Mouse (Mus musculus): ENCODE results near the gene Ptgds.

The Ptgds gene

DNA sequence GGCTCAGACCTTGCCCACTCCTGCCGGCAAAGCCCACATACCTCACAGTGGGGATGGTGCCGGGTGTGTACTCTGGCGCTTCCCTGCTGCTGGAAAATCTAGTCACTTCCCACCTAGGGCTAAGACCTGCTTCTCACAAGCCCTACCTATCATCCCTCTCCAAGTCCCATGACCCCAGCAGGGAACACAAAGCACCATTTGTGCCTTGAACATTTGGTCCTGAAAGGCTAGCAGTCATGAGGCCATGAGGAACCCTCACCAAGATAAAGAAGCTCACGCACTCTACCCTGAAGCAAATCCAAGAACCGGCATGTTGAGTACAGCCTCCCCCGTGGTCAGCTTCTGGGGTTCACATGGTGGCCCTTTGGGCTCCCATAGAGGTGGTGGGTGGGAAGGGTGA is at the start of gene Ptgds:
Ptgds (minus strand) TSS at position 78 of the 400 bp plus-strand sequence.
- no peak for DNase-seq (ENCODE audit: low spot score)

GRCm38 (mm10) chr2:25509912-25510311 is 40.1 kb upstream of the Ptgds start:
- DNase-seq (ENCODE audit: low spot score) = no peak

GRCm38 (mm10) chr2:25506964-25507363 is 37.1 kb upstream of the Ptgds start:
- no peak for DNase-seq (ENCODE audit: low spot score)

DNA sequence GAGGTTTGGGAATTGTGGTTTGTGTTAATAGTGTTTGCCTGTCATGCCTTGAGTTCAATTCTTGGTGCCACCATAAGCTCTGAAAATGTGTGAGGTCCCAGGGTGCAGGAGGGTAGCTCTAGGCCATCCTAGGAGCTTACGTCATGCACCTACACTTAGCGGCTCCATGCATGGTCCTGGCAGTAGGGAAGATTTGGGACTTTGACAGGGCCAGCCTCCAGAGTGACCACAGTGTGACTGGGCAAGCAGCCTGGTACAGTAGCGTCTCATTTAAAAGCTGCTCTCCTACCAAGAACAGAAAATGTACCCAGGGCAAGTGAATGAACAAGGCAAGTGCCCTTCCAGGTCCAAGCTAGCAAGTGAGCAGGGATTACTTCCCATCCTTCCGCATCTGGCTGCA is 36.0 kb upstream of the Ptgds start:
- no peak for DNase-seq (ENCODE audit: low spot score)

GRCm38 (mm10) chr2:25505000-25505399 is 35.2 kb upstream of the Ptgds start:
- DNase-seq (ENCODE audit: low spot score) = no peak

DNA sequence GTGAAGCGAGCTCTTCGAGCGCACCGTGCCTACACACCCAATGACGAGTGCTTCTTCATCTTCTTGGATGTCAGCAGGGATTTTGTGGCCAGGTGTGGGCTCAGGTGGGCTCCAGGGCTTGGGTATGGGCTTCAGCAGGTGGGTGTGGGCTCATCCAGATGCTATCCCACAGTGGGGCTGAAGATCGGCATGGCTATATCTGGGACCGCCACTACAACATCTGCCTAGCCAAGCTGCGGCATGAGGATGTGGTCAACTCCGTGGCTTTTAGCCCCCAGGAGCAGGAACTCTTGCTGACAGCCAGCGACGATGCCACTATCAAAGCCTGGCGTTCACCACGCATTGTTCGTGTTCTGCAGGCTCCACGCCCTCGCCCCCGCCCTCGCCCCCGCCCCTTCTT is 34.7 kb upstream of the Ptgds start:
- DNase-seq (ENCODE audit: low spot score) = no peak

- DNase-seq (ENCODE audit: low spot score) = no peak
These were observed 32.9 kb upstream of the Ptgds start for GRCm38 (mm10) chr2:25502726-25503125.

DNA sequence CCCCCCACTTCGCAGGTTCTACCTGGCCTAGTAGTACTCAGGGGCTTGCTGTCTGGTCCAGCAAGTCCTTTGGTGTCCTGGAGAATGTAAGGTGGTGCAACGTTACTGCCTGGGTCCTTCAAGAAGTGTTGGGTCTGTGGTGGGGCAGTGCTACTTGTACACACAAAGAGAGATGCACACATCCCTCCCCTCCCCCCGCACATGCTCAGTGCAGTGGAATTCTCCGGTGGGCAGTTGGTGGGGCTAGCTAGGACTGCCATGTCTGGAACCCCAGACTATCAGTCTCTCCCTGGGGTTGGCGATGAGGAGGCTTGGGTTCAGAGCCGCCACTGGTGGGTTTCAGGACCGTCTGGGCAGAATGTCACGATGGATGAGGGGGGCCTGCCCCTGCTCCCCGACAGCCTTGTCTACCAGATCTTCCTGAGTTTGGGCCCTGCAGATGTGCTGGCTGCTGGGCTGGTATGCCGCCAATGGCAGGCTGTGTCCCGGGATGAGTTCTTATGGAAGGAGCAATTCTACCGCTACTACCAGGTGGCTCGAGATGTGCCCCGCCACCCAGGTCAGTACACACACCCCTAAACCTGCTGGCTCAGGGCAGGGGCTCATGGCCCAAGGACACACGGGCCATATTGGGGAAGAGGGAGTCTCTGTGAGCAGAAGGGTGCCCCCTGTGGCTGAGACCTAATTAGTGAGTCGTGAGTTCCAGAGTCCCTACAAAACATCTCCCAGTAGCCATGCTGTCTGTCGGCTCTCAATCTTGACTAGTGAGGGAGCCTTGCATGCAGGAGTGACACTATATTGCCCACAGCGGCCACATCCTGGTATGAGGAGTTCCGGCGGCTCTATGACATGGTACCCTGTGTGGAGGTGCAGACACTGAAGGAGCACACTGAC is 32.0 kb upstream of the Ptgds start, which contains the start of gene C8g:
C8g (minus strand) TSS at position 127 of the 894 bp plus-strand sequence.
- no peak for DNase-seq (ENCODE audit: low spot score)

- DNase-seq (ENCODE audit: low spot score) = peak; percentile 89
These were observed 30.9 kb upstream of the Ptgds start, which contains the start of gene Fbxw5 for GRCm38 (mm10) chr2:25500576-25501405. Gene Fbxw5, plus strand, starts transcription at chr2:25500750.

- DNase-seq (ENCODE audit: low spot score) = no peak
These were observed 30.3 kb upstream of the Ptgds start for GRCm38 (mm10) chr2:25500071-25500575.

- no peak for DNase-seq (ENCODE audit: low spot score)
These were observed 29.0 kb upstream of the Ptgds start for GRCm38 (mm10) chr2:25498622-25499478.

- DNase-seq (ENCODE audit: low spot score) = no peak
These were observed 28.2 kb upstream of the Ptgds start for GRCm38 (mm10) chr2:25497846-25498575.

- no peak for DNase-seq (ENCODE audit: low spot score)
These were observed 26.6 kb upstream of the Ptgds start for GRCm38 (mm10) chr2:25496462-25496861.

DNA sequence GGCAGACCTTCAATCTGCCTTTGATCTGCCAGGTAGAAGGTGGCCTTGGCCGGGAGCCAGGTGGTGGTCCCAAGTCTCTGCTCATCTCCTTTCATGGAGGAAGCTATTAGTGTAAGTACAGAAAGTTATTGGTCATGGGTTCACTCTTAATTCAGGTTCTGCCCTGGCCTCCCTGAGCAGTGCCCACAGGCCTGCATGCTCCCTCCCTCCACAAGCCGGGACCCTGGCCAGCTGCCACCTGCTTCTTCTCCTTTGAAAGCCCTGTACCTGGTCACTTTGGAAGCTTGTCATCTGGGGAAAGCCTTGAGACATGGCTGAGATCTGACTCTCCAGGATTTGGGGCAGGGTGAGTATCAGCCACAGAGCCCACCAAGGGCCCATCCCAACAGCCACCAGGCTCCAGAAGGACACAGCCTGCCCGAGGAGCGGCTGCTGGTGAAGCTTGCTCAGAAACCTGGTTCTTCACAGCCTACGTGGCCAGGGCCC is 23.7 kb upstream of the Ptgds start, which contains the start of gene Lcn12:
Lcn12 (minus strand) TSS at position 436 of the 486 bp plus-strand sequence.
- peak; percentile 42 for DNase-seq (ENCODE audit: low spot score)

DNA sequence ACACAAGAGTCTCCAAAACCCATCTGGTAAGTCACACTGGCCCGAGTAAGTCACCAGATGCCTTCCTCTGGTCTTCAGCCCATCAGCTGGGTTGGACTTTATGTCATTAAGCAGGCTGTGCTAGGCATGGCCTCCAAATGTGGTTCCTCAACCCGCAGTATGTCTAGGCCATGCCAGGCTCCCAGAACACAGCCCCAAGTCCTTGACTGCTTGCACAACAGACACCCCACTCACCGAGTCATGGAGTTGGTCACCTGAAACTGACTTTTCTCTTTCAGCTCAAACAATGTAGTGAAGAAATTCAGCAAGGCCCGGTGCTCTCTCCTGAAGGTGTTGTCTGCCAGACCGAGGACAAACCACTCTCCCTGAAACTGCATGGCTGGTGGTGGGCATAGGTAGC is 23.1 kb upstream of the Ptgds start:
- DNase-seq (ENCODE audit: low spot score) = no peak

- DNase-seq (ENCODE audit: low spot score) = no peak
These were observed 18.8 kb upstream of the Ptgds start for GRCm38 (mm10) chr2:25488671-25489068.

GRCm38 (mm10) chr2:25487965-25488670 is 18.3 kb upstream of the Ptgds start:
- no peak for DNase-seq (ENCODE audit: low spot score)

DNA sequence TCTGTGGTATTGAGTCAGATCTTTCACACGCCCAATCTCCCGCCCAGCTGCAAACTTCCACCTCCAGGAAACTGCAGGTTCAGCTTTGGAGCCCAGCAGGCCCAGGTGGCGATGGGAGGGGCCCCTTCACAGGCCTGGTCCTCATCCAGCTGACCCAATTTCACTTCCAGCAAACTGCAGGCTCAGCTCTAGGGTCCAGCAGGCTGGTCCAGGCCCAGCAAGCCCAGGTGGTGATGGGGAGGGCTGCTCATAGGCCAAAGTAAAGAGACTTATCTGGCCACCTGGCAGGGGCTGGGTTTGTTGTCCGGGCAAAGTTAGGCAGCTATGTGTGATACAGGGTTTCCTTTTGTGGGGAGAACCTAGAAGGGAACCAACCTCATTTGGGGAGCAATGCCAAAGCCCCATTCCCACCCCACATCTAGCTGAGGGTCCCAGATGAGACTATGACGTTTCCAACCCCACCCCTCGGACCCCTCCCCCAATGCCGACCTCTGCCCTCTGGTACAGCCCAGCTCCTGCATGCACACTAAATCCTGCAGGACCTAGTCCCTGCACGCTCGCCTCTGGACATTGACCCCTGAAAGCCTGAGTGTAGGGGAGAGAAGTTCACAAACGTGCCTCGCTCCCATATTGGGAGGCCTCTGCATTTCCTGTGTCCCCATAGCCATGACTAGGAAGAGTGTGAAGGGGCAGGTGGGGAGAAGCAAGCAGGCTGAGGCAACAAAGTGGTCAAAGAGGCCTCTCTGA is 15.2 kb upstream of the Ptgds start:
- no peak for DNase-seq (ENCODE audit: low spot score)

DNA sequence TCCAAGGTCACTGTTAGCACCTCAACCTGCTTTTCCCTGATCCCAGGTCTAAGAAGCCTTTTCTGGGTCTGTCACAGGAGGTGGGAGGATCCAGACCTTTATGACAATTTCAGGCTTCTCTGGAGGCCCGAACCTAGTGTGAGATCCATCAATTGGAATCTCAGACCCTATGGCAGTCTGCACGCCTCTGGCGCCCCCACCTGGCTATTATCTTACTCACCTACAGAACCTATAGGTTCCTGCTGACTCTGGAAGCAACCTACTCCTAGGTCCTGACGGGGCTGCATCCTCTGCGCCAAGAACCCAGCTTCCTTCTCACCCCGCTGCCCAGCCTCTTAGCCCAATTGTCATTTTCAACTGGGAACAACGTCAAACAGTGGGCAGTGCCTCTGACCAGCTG is 13.1 kb upstream of the Ptgds start:
- peak; percentile 56 for DNase-seq (ENCODE audit: low spot score)
